Mouse (Mus musculus): ENCODE measurements around the gene Schip1.

GRCm38 (mm10) chr3:68332515-68332914 is 267.9 kb downstream of the Schip1 start:
- no peak for TF ChIP-seq CTCF (IDR thresholded peaks at IDR 0.05; ENCODE audit: low read depth)
- no peak for TF ChIP-seq EP300 (optimal IDR thresholded peaks at IDR 0.05)

Measured in stomach, postnatal 0 days (tissue).